Mouse (Mus musculus) lung, embryonic 14.5 days (tissue): Measurements from ENCODE around the gene Olfr552. TPM values are rescaled to one million over a fixed set of nuclear protein-coding genes. Genes with fewer than 3 reads are reported as not detected.
"Not testable (repeated sequence)": the region's sequence is repeated elsewhere in the genome, so short reads cannot be mapped to it uniquely, and the experiment has no call there.

ENCODE experiments used
- ATAC-seq: fragments of 200-750 bp; cut with Nextera tagmentation; 2 replicates; pipeline ENCODE4 v1.8.0; 2017; ENCODE audit warnings: mild to moderate bottlenecking, moderate TSS enrichment, moderate library complexity; ENCODE audit not compliant: insufficient read depth
- DNase-seq: peaks from one replicate; pipeline ENCODE4 v3.0.0-alpha.2; 2015
- H3K27ac ChIP-seq: fragments of 300-500 bp; sonication (generic); 2 replicates; pipeline ENCODE4 v1.5.1; 2014; ENCODE audit warnings: low read depth, mild to moderate bottlenecking, moderate library complexity
- H3K27me3 ChIP-seq: fragments of 300-500 bp; sonication (generic); 2 replicates; pipeline ENCODE4 v1.6.1; 2014; ENCODE audit warnings: low read length, control low read depth; ENCODE audit not compliant: insufficient read depth
- H3K36me3 ChIP-seq: fragments of 300-500 bp; sonication (generic); 2 replicates; pipeline ENCODE4 v1.6.1; 2014; ENCODE audit warnings: control low read depth; ENCODE audit not compliant: insufficient read depth
- H3K4me1 ChIP-seq: fragments of 300-500 bp; sonication (generic); 2 replicates; pipeline ENCODE4 v1.6.1; 2014; ENCODE audit warnings: antibody characterized with exemption, control low read depth; ENCODE audit not compliant: insufficient read depth
- H3K4me2 ChIP-seq: fragments of 300-500 bp; sonication (generic); 2 replicates; pipeline ENCODE4 v1.6.1; 2014; ENCODE audit warnings: mild to moderate bottlenecking
- H3K4me3 ChIP-seq: fragments of 300-500 bp; sonication (generic); 2 replicates; pipeline ENCODE4 v1.5.1; 2014; ENCODE audit warnings: low read depth, low read length
- H3K9ac ChIP-seq: fragments of 300-500 bp; sonication (generic); 2 replicates; pipeline ENCODE4 v1.6.1; 2014
- H3K9me3 ChIP-seq: fragments of 300-500 bp; sonication (generic); 2 replicates; pipeline ENCODE4 v1.6.1; 2016; ENCODE audit warnings: low read depth, low read length, control low read depth
- CTCF ChIP-seq: IDR thresholded peaks from 2 replicates; pipeline ENCODE4 v1.5.1; 2016; ENCODE audit warnings: antibody characterized with exemption, low read depth
- WGBS: fragments of 180-500 bp; shearing (Covaris S2); extraction: QIAGEN DNeasy Blood & Tissue Kit; methylation state at CpG from one replicate; pipeline ENCODE4 v1.1.7; 2014; 5-methylcytosine and 5-hydroxymethylcytosine counted together
- polyA plus RNA-seq: library from polyadenylated mRNA; unstranded; fragments of >200 nt; fragmentation: Nextera tagmentation; extraction: Ambion mirVana; gene quantifications from 2 replicates; pipeline ENCODE4 v1.2.1, GENCODE M21; 2014

Gene Olfr552
- polyA plus RNA-seq, 1 experiment from 2014 or later = not detected

DNA sequence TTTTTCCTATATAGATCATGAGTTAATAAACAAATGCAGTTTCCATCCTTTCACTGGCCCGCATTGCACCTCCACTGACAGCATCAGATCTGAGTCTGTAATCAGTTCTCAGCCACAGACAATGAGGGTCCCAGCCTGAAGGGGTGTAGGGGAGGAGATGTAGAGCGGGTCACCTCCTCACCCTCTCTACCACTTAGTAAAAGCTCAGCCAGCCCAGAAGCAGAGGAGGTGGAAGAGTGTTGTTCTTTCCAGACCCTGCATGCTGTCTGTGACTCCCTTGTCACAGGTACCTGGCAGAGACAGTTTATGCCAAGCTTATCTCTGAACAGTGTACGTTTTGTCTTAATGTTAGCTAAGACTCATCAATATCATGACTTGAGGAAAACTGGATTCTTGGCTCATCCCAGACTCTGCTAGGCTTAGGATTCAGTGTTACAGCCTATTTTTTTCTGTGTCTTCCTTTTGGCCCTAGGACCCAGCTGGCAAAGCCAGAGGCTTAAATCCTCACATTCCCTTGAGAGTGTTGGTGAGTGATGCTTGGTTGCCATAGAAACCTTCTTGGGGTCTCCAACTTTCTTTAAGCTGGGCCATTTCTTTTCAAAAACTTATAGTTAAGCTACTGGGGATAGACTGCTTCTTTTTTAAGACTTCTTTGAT, 24.3 kb upstream of the Olfr552 start:
- no peak overlapping the region for H3K27ac ChIP-seq
- no peaks in the 10 kb centered on the region for H3K36me3 ChIP-seq
- H3K4me2 ChIP-seq = no peak overlapping the region
- no peaks in the 10 kb centered on the region for H3K4me1 ChIP-seq
- H3K27me3 ChIP-seq = no peaks in the 10 kb centered on the region
- TF ChIP-seq CTCF = no peak
- peak; percentile 7 for DNase-seq
- H3K9ac ChIP-seq = no peak overlapping the region
- no peak for ATAC-seq
- 45% methylated on average over 3 of the region's 3 CpGs for WGBS
- H3K4me3 ChIP-seq = no peak overlapping the region
- H3K9me3 ChIP-seq = no peaks in the 10 kb centered on the region

DNA sequence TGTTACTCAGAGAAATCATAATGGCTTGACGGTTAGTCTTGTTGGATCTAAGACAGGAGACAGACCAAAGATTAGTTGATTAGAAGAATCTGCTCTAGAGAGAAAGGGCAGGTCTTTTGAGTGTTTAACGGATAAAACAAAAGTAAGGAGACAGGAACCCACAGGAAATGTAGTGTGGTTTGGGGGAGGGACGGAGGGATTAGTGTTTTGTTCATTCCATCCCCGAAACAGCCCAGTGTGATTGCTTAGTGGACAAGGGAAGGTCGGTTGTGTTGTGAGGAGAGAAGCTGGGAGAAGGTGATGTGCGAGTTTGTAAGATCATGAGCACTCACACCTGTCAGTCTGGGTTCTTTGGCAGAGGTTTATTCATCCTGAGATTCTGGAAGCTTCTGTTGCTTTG, 21.6 kb upstream of the Olfr552 start:
- no peaks in the 10 kb centered on the region for H3K36me3 ChIP-seq
- no peaks in the 10 kb centered on the region for H3K4me1 ChIP-seq
- no peak overlapping the region for H3K27ac ChIP-seq
- TF ChIP-seq CTCF = no peak
- 58% methylated on average over 6 of the region's 6 CpGs for WGBS
- H3K4me2 ChIP-seq = no peak overlapping the region
- DNase-seq (no peak), ATAC-seq (no peak)
- H3K4me3 ChIP-seq = no peak overlapping the region
- H3K9ac ChIP-seq = no peak overlapping the region
- H3K27me3 ChIP-seq = no peaks in the 10 kb centered on the region
- H3K9me3 ChIP-seq = no peaks in the 10 kb centered on the region

DNA sequence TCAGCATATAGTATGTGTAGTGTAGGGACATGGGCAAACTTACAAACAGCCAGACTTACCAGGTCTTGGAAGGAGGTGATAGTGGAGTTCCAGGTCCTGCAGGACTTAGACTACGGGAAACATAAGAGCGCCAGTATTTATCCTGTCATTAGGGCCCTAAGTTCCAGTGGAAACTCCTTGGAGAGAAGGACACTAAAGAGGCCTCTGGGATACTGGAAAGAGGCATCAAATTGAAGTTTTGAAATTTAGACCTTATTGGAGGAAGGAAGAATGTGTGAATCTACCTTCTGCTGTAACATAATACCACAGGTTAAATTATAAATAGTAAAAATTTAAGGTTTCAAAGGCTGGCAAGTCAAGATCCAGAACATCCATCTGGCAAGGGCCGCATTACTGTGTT, 5.8 kb upstream of the Olfr552 start, which contains the start of gene Olfr551:
Gene Olfr551, minus strand, starts transcription at position 101 of the 400 bp plus-strand sequence.
- no peak within 1 kb of the TSS for H3K9ac ChIP-seq
- H3K27me3 ChIP-seq = no peaks in the 10 kb centered on the region
- H3K4me1 ChIP-seq = no peaks in the 10 kb centered on the region
- H3K9me3 ChIP-seq = no peaks in the 10 kb centered on the region
- no peak for TF ChIP-seq CTCF
- no peak for ATAC-seq
- H3K36me3 ChIP-seq = no peaks in the 10 kb centered on the region
- no peak for DNase-seq
- H3K4me2 ChIP-seq = no peak within 1 kb of the TSS
- H3K4me3 ChIP-seq = no peak within 1 kb of the TSS
- H3K27ac ChIP-seq = no peak within 1 kb of the TSS
- WGBS = 85% methylated on average over 3 of the region's 3 CpGs

DNA sequence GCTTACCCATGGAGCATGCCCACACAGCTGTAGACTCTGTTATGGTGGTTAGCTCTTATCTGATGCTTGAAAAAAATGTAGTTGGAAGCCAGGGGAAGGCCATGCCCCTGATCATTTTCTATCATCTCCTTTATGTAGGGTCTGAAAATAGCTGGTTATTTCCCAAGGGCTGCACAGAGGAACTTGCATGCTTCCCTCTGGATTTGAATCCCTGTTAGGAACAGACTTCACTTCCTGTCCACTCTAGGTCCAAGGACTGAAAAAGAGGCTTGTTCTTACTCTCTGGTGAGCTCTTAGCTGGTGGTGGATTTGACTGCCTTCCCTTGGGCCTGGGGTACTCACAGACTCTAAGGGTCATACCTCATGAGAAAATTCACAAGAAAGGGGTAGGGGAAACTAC, 20.5 kb downstream of the Olfr552 start, which contains the start of gene Olfr553:
Gene Olfr553, minus strand, starts transcription at position 101 of the 400 bp plus-strand sequence.
- H3K9ac ChIP-seq = no peak within 1 kb of the TSS
- no peaks in the 10 kb centered on the region for H3K27me3 ChIP-seq
- H3K27ac ChIP-seq = no peak within 1 kb of the TSS
- ATAC-seq = no peak
- TF ChIP-seq CTCF = no peak
- H3K4me2 ChIP-seq = no peak within 1 kb of the TSS
- no peak for DNase-seq
- no peaks in the 10 kb centered on the region for H3K4me1 ChIP-seq
- no peak within 1 kb of the TSS for H3K4me3 ChIP-seq
- no peaks in the 10 kb centered on the region for H3K36me3 ChIP-seq
- no peaks in the 10 kb centered on the region for H3K9me3 ChIP-seq

DNA sequence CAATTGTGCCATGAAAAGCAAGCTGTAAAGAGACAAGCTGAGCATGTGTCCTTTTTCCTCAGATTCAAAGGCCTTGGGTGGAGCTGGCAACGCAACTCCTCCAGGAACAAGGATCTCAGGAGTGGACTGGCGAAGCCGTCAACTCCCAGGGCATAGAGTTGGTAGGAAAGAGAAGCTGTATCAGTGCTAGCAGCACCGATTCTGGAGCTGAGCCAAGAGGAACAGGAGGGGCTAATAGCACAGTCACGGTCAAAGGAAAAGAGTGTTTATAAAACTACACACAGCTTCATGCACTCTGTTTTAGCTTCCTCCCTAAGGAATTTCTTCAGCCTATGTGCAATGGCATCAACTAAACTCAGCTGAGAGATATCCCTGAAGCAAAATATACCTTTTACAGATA, 22.0 kb downstream of the Olfr552 start:
- Histone ChIP-seq H3K4me3 (no peak overlapping the region), H3K9me3 (no peaks in the 10 kb centered on the region), H3K27me3 (no peaks in the 10 kb centered on the region), H3K4me2 (no peak overlapping the region), H3K36me3 (no peaks in the 10 kb centered on the region), H3K4me1 (no peaks in the 10 kb centered on the region), H3K27ac (no peak overlapping the region), H3K9ac (no peak overlapping the region)
- TF ChIP-seq CTCF = no peak
- ATAC-seq (peak; percentile 66; the same call in 1 of the 2 replicates), DNase-seq (peak; percentile 73)
- 30% methylated on average over 5 of the region's 5 CpGs for WGBS

DNA sequence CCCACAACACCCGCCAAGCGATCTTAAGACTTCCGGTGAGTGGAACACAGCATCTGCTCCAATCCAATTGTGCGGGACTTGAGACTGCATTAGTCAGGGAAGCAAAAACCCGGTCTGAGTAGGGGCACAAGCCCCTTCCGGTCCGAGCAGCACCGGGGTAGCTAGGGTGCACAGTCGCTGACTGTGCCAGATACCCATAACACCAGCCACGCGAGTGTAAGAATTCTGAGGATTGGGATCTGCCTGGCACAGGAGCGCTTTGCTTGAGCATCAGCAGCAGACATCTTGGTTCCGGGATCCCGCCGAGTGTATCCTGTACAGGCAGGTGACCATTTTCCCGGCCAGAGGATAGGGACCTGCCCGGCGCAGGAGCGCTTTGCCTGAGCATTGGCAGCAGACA, 22.8 kb downstream of the Olfr552 start:
- not testable (repeated sequence) for ATAC-seq

DNA sequence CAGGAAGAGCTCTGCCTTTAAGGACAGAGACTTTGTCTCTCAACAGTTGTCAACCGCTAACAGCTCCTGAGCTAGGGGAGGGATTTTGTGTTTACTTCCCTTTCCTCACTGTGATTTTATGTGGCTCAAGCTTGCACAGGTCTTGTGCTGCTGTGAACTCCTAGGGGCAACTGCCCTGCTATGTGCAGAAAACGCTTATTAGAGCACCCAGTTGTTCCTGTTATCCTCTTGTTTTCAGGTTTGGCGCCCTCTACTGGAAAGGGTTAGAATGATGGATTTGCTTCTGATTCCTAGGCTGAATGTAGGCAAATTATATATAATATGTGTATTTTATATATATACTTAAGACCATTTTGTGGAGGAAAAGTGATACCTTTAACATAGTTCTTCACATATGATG, 39.1 kb downstream of the Olfr552 start:
- ATAC-seq = no peak
- no peaks in the 10 kb centered on the region for H3K9me3 ChIP-seq
- H3K4me3 ChIP-seq = no peak overlapping the region
- no peaks in the 10 kb centered on the region for H3K4me1 ChIP-seq
- TF ChIP-seq CTCF = peak; percentile 61
- no peaks in the 10 kb centered on the region for H3K27me3 ChIP-seq
- DNase-seq = peak; percentile 67
- no peaks in the 10 kb centered on the region for H3K36me3 ChIP-seq
- H3K9ac ChIP-seq = no peak overlapping the region
- 27% methylated on average over 3 of the region's 3 CpGs for WGBS
- no peak overlapping the region for H3K27ac ChIP-seq
- no peak overlapping the region for H3K4me2 ChIP-seq

More for the DNA sequence above, 22.8 kb downstream of the Olfr552 start:
- not testable (repeated sequence) for H3K27me3 ChIP-seq, H3K9me3 ChIP-seq, H3K4me1 ChIP-seq, H3K9ac ChIP-seq, H3K36me3 ChIP-seq, H3K27ac ChIP-seq, H3K4me3 ChIP-seq, H3K4me2 ChIP-seq, DNase-seq
- WGBS = 75% methylated on average over 16 of the region's 19 CpGs
